Mouse (Mus musculus) cerebellum, postnatal 10 days (tissue): ENCODE results near the gene Etnppl.

Source experiments
- DNase-seq, 2 experiments: peaks; one replicate each; pipeline ENCODE4 v3.0.0; 2021; ENCODE audit warnings: mixed read lengths in 2 of 2

Gene Etnppl

GRCm38 (mm10) chr3:130677671-130678460 lies 60.6 kb downstream of the Etnppl start:
- DNase-seq: no peak

- no peak for DNase-seq
Measured at GRCm38 (mm10) chr3:130681226-130681625, 64.0 kb downstream of the Etnppl start.

GRCm38 (mm10) chr3:130682183-130682582 lies 64.9 kb downstream of the Etnppl start:
- DNase-seq: no peak

GRCm38 (mm10) chr3:130683836-130684235 lies 66.6 kb downstream of the Etnppl start:
- no peak for DNase-seq

- no peak for DNase-seq
Measured at GRCm38 (mm10) chr3:130684276-130685013, 67.2 kb downstream of the Etnppl start.

GRCm38 (mm10) chr3:130685014-130685366 lies 67.7 kb downstream of the Etnppl start:
- DNase-seq: no peak

GRCm38 (mm10) chr3:130687051-130687450 lies 69.8 kb downstream of the Etnppl start:
- DNase-seq: no peak
